Mouse (Mus musculus): Measurements from ENCODE around the gene Krt42. TPM values are rescaled to one million over a fixed set of nuclear protein-coding genes. Genes with fewer than 3 reads are reported as not detected.
"Not testable (repeated sequence)": the region's sequence is repeated elsewhere in the genome, so short reads cannot be mapped to it uniquely, and the experiment has no call there.

The Krt42 gene
- polyA plus RNA-seq, 1 experiment = 0.97 TPM

DNA sequence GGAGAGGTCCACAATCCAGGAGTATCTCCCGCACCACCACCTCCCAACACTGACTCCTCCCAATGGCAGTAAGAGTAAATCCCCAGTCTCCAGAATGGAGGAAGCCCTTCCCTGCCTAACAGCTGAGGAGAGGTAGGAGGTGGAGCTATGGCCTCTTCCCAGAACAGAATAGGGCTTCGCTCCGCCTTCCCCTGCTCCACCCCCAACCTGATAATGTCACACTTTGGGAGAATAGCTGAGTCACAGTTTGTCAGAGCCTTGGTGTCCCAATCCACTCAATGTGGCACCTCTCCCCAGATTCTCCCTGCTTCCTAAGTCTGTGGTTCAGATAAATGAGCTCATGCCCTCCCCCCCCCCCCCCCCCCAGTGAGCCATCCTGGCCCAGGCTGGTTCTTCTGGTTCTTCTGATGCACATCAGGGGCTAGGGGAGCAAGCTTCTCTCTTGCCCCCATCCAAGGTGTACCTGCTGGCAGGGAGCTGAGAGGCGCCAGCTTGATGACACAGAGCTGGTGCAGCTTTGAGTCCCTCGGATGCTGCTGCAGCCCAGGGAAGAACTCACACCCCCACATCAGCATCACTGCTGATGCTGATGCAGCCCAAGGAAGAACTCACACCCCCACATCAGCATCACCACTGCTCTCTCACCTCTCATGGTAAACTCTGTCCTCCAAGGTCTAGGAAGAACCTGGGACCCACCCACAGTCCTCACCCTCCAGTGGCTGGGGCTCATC lies 15.1 kb downstream of the Krt42 start:
- Histone ChIP-seq H3K27me3 (ENCODE audit: control insufficient read depth, insufficient read depth, low read length) (no peaks in the 10 kb centered on the region), H3K4me1 (replicated peaks; ENCODE audit: control insufficient read depth, insufficient read depth, low read length) (no peaks in the 10 kb centered on the region), H3K27ac (ENCODE audit: control insufficient read depth, insufficient read depth, low read length) (no peak overlapping the region), H3K36me3 (ENCODE audit: control insufficient read depth, insufficient read depth, low read length) (no peaks in the 10 kb centered on the region), H3K4me3 (ENCODE audit: control insufficient read depth, insufficient read depth, low read length) (no peak overlapping the region)
- TF ChIP-seq CTCF (IDR thresholded peaks at IDR 0.05; ENCODE audit: borderline replicate concordance, control insufficient read depth, extremely low read depth, insufficient read depth, low read length, poor library complexity) = no peak
- WGBS = 76% methylated on average over 5 of the region's 5 CpGs
- no peak for DNase-seq

DNA sequence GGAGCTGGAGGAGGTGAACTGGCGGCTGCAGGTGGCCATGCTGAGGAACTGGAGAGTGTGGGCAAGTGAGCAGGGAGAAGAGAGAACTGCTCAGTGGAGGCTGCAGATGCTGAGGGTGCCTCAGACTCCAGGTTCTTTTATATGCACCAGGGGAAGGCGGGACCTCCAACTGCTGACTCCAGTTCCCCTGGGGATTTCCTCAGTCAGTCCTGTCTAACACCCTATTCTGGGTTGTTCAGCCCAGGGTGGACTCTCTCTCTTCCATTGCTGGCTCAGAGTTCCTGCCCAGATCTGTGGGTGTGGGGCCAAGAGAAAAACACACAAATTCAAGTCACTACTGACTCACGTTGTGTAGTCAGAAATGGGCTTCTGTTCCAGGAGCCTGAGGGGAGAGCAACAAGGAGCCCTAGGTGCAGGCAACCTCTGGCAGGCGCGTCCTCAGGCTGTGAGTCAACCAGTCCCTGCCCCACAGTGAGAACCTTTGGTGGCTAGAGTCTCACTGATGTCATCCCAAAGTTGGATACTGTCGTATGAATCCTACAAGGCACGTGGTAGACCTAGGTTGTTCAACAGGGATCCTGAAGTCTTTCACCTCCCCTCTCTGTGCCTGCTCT lies 20.7 kb downstream of the Krt42 start, which contains the start of gene Krt16:
Krt16 (minus strand) TSS at position 51 of the 614 bp plus-strand sequence.
- Histone ChIP-seq H3K27me3 (ENCODE audit: control insufficient read depth, insufficient read depth, low read length) (no peaks in the 10 kb centered on the region), H3K36me3 (ENCODE audit: control insufficient read depth, insufficient read depth, low read length) (no peaks in the 10 kb centered on the region), H3K4me1 (replicated peaks; ENCODE audit: control insufficient read depth, insufficient read depth, low read length) (no peaks in the 10 kb centered on the region), H3K4me3 (ENCODE audit: control insufficient read depth, insufficient read depth, low read length) (no peak within 1 kb of the TSS), H3K27ac (ENCODE audit: control insufficient read depth, insufficient read depth, low read length) (no peak within 1 kb of the TSS)
- no peak for DNase-seq
- no peak for TF ChIP-seq CTCF (IDR thresholded peaks at IDR 0.05; ENCODE audit: borderline replicate concordance, control insufficient read depth, extremely low read depth, insufficient read depth, low read length, poor library complexity)
- no peak for TF ChIP-seq POLR2A (IDR thresholded peaks at IDR 0.05; ENCODE audit: control insufficient read depth, extremely low read depth, insufficient read depth, low read length, poor library complexity)
- WGBS = 89% methylated on average over 7 of the region's 7 CpGs

DNA sequence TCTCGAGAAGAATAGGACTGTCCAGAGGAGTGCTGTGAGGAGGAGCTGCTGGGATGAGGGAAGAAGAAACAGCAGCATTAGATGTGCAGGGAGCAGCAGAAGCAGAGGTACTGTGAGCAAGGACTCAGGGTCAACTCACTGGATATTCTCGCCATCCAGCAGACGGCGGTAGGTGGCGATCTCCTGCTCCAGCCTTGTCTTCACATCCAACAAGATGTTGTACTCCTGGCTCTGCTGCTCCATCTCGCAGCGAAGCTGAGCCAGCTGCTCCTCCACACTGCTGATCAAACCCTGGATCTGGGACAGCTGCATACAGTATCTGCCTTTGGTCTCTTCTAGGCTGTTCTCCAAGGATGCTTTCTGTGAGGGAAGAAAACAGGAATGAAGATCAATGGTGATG lies 23.2 kb downstream of the Krt42 start:
- not testable (repeated sequence) for H3K4me3 ChIP-seq (ENCODE audit: control insufficient read depth, insufficient read depth, low read length); H3K27me3 ChIP-seq (ENCODE audit: control insufficient read depth, insufficient read depth, low read length); H3K36me3 ChIP-seq (ENCODE audit: control insufficient read depth, insufficient read depth, low read length); DNase-seq; H3K27ac ChIP-seq (ENCODE audit: control insufficient read depth, insufficient read depth, low read length); H3K4me1 ChIP-seq (replicated peaks; ENCODE audit: control insufficient read depth, insufficient read depth, low read length)
- WGBS = 77% methylated on average over 7 of the region's 7 CpGs

DNA sequence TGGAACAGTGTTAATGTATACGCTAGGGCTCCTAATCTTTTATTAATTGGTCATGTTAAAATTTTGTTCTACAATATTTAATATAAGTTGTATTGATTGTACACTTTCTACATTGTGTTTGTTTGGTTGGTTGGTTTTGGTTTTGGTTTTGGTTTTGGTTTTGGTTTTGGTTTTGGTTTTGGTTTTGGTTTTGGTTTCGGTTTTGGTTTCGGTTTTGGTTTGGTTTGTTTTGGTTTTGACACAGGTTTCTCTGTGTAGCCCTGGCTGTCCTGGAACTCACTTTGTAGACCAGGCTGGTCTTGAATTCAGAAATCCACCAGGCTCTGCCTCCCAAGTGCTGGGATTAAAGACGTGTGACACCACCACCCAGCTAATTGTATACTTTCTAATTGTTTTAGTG lies 29.4 kb downstream of the Krt42 start:
- not testable (repeated sequence) for H3K27me3 ChIP-seq (ENCODE audit: control insufficient read depth, insufficient read depth, low read length)
- WGBS = 94% methylated on average over 4 of the region's 4 CpGs

DNA sequence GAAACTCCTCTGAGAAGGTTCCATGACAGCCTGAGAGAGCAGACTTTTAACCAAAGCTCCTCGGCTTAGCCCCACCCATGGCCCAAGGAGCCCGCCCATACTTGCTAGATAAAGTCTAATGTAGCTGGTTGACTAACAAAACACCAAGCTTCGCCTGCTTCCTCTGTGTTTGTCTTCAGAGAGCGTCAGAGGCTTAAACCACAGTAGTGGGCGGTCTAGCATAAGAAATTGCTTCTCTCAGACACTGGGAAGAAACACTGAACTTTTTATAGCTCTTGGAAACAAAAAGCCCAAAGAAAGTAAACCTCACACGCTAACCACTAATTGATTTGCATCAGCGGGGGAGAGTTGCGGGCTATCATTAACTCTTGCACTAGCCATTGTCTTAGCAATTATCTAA lies 47.9 kb downstream of the Krt42 start:
- Histone ChIP-seq H3K4me3 (ENCODE audit: control insufficient read depth, insufficient read depth, low read length) (no peak overlapping the region), H3K27me3 (ENCODE audit: control insufficient read depth, insufficient read depth, low read length) (no peaks in the 10 kb centered on the region), H3K4me1 (replicated peaks; ENCODE audit: control insufficient read depth, insufficient read depth, low read length) (no peaks in the 10 kb centered on the region), H3K36me3 (ENCODE audit: control insufficient read depth, insufficient read depth, low read length) (no peaks in the 10 kb centered on the region), H3K27ac (ENCODE audit: control insufficient read depth, insufficient read depth, low read length) (no peak overlapping the region)
- 73% methylated on average over 8 of the region's 8 CpGs for WGBS
- no peak for DNase-seq
- TF ChIP-seq POLR2A (IDR thresholded peaks at IDR 0.05; ENCODE audit: control insufficient read depth, extremely low read depth, insufficient read depth, low read length, poor library complexity) = no peak
- no peak for TF ChIP-seq CTCF (IDR thresholded peaks at IDR 0.05; ENCODE audit: borderline replicate concordance, control insufficient read depth, extremely low read depth, insufficient read depth, low read length, poor library complexity)

More for the DNA sequence above, 29.4 kb downstream of the Krt42 start:
- not testable (repeated sequence) for H3K4me1 ChIP-seq (replicated peaks; ENCODE audit: control insufficient read depth, insufficient read depth, low read length); H3K4me3 ChIP-seq (ENCODE audit: control insufficient read depth, insufficient read depth, low read length); H3K36me3 ChIP-seq (ENCODE audit: control insufficient read depth, insufficient read depth, low read length); H3K27ac ChIP-seq (ENCODE audit: control insufficient read depth, insufficient read depth, low read length); DNase-seq

DNA sequence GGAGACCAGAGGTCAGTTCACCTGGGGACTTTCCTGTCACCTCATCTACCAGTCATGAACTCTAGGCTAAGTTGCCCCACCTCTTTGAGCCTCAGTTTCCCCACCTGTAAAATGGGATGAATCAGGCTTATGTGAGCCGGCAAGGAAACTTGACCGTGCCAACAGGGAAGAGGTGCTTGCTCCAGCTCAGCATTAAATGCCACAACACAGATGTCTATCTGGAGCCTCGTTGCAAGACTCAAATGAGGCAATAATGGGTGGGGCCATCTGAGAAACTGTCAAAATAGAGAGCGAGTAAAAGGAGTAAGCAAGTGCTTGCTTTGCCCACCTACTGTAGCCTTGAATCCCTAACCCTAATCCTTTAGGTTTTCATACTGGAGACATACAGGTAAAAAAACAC lies 50.4 kb downstream of the Krt42 start:
- 85% methylated on average over 4 of the region's 4 CpGs for WGBS
- no peak overlapping the region for H3K4me3 ChIP-seq (ENCODE audit: control insufficient read depth, insufficient read depth, low read length)
- no peak for DNase-seq
- H3K36me3 ChIP-seq (ENCODE audit: control insufficient read depth, insufficient read depth, low read length) = no peaks in the 10 kb centered on the region
- no peak for TF ChIP-seq POLR2A (IDR thresholded peaks at IDR 0.05; ENCODE audit: control insufficient read depth, extremely low read depth, insufficient read depth, low read length, poor library complexity)
- no peak for TF ChIP-seq CTCF (IDR thresholded peaks at IDR 0.05; ENCODE audit: borderline replicate concordance, control insufficient read depth, extremely low read depth, insufficient read depth, low read length, poor library complexity)
- no peak overlapping the region for H3K27ac ChIP-seq (ENCODE audit: control insufficient read depth, insufficient read depth, low read length)
- H3K4me1 ChIP-seq (replicated peaks; ENCODE audit: control insufficient read depth, insufficient read depth, low read length) = no peaks in the 10 kb centered on the region
- no peaks in the 10 kb centered on the region for H3K27me3 ChIP-seq (ENCODE audit: control insufficient read depth, insufficient read depth, low read length)

Other genes starting within 250 kb of the Krt42 start
- 0.44 TPM in 1 of 2 replicates, not detected in the other for gene Krt33b, start 240.0 kb downstream of the Krt42 start, polyA plus RNA-seq (2012; rRNA removed)
- gene Krt34, start 228.3 kb downstream of the Krt42 start, polyA plus RNA-seq (2012; rRNA removed) = not detected in 2 replicates
- 0.15 and 0.23 TPM in 2 replicates for gene Krt31, start 219.3 kb downstream of the Krt42 start, polyA plus RNA-seq (2012; rRNA removed)
- gene Krt32, start 181.6 kb downstream of the Krt42 start, polyA plus RNA-seq (2012; rRNA removed) = 0.18 and 0.30 TPM in 2 replicates
- 0.13 and 0.20 TPM in 2 replicates for gene Krt35, start 173.6 kb downstream of the Krt42 start, polyA plus RNA-seq (2012; rRNA removed)
- 0.79 and 0.90 TPM in 2 replicates for gene Krt36, start 164.2 kb downstream of the Krt42 start, polyA plus RNA-seq (2012; rRNA removed)
- gene Krt13, start 148.3 kb downstream of the Krt42 start, polyA plus RNA-seq (2012; rRNA removed) = 0.92 and 0.98 TPM in 2 replicates
- gene Krt15, start 133.9 kb downstream of the Krt42 start, polyA plus RNA-seq (2012; rRNA removed) = 0.85 and 1.1 TPM in 2 replicates
- 8.7 and 13.0 TPM in 2 replicates for gene Krt19, start 121.2 kb downstream of the Krt42 start, polyA plus RNA-seq (2012; rRNA removed)
- 0.31 and 0.42 TPM in 2 replicates for gene Krt9, start 76.6 kb downstream of the Krt42 start, polyA plus RNA-seq (2012; rRNA removed)
- 59.7 and 80.7 TPM in 2 replicates for gene Krt14, start 62.3 kb downstream of the Krt42 start, polyA plus RNA-seq (2012; rRNA removed)
- 4.1 and 4.8 TPM in 2 replicates for gene Krt16, start 21.0 kb downstream of the Krt42 start, polyA plus RNA-seq (2012; rRNA removed)
- gene Krt17, start 8.8 kb downstream of the Krt42 start, polyA plus RNA-seq (2012; rRNA removed) = 238 and 276 TPM in 2 replicates
- 117 and 131 TPM in 2 replicates for gene Eif1, start 50.0 kb upstream of the Krt42 start, polyA plus RNA-seq (2012; rRNA removed)
- gene Gast, start 64.5 kb upstream of the Krt42 start, polyA plus RNA-seq (2012; rRNA removed) = 2.0 and 2.4 TPM in 2 replicates
- 7.7 and 8.6 TPM in 2 replicates for gene Hap1, start 86.3 kb upstream of the Krt42 start, polyA plus RNA-seq (2012; rRNA removed)
- gene Jup, start 127.9 kb upstream of the Krt42 start, polyA plus RNA-seq (2012; rRNA removed) = 220 and 221 TPM in 2 replicates
- gene P3h4, start 145.0 kb upstream of the Krt42 start, polyA plus RNA-seq (2012; rRNA removed) = 22.3 and 23.6 TPM in 2 replicates
- 7.8 and 9.5 TPM in 2 replicates for gene Fkbp10, start 145.8 kb upstream of the Krt42 start, polyA plus RNA-seq (2012; rRNA removed)
- gene Nt5c3b, start 171.9 kb upstream of the Krt42 start, polyA plus RNA-seq (2012; rRNA removed) = 129 and 136 TPM in 2 replicates
- gene Klhl10, start 172.0 kb upstream of the Krt42 start, polyA plus RNA-seq (2012; rRNA removed) = 0.58 and 0.66 TPM in 2 replicates
- 8.0 and 10.4 TPM in 2 replicates for gene Klhl11, start 202.9 kb upstream of the Krt42 start, polyA plus RNA-seq (2012; rRNA removed)